In the genomic region with DNA sequence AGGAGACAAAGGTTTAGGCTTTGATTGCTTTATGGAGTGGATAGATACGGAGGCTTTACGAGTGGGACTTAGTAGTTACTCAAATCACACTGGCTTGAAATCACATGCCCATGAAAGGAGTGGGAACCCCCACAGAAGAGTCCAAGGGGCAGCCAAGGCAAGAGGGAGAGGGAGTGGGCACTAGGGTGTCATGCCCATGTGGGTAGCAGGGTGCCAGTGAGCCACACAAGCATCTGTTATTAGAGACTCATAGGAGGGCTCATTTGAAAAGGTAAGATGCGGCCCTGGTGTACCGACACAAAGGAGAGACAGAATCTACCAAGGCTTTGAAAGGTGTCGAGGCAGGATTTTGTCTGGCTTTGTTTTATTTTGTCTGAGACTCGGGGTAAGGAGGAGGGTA, we compare ENCODE assay signal across 8 mouse cellular contexts.
DNase-seq lines count a peak whose midpoint lies in the region; ATAC-seq and TF ChIP-seq lines count a peak whose summit lies in the region.
"Had no signal": no experiment of that assay in that cellular context is flagged by ENCODE, and none has a peak within 500 bp of the region (broad histone marks: within the 10 kb centered on the region; RNA-seq: fewer than 3 reads in every experiment).

No protein-coding gene starts in this region.

- ATAC-seq in liver, postnatal 0 days, result no peak
- ATAC-seq in liver, embryonic 12.5 days, result no peak
- no peak for ATAC-seq in forebrain, embryonic 15.5 days (replicated peaks)
- ATAC-seq in intestine, embryonic 15.5 days, result peak; percentile 6; the same call in 1 of the 2 replicates
- ATAC-seq in neural tube, embryonic 15.5 days (ENCODE audit: low FRiP score), result no peak

- H3K4me2 ChIP-seq in liver, postnatal 0 days (ENCODE audit: low read depth, low read length), result no peak overlapping the region
- H3K4me2 ChIP-seq in liver, embryonic 12.5 days, result no peak overlapping the region
- peak overlapping the region; percentile 74 for H3K4me2 ChIP-seq in forebrain, embryonic 15.5 days (replicated peaks)
- H3K4me2 ChIP-seq in intestine, embryonic 15.5 days (replicated peaks), result peak overlapping the region; percentile 52
- peak overlapping the region; percentile 69 for H3K4me2 ChIP-seq in neural tube, embryonic 15.5 days

- no peak overlapping the region for H3K4me3 ChIP-seq in liver, postnatal 0 days (ENCODE audit: low read depth, low read length)
- no peak overlapping the region for H3K4me3 ChIP-seq in liver, embryonic 12.5 days
- peak overlapping the region; percentile 12 for H3K4me3 ChIP-seq in forebrain, embryonic 15.5 days
- H3K4me3 ChIP-seq in intestine, embryonic 15.5 days (replicated peaks), result peak overlapping the region; percentile 19
- H3K4me3 ChIP-seq in neural tube, embryonic 15.5 days (replicated peaks), result peak overlapping the region; percentile 8; the same call in 1 of the 2 replicates

- H3K4me1 ChIP-seq in liver, postnatal 0 days (ENCODE audit: insufficient read depth), result peaks cover 33% of the 10 kb centered on the region
- H3K4me1 ChIP-seq in liver, embryonic 12.5 days, result peaks cover 17% of the 10 kb centered on the region
- peaks cover 60% of the 10 kb centered on the region for H3K4me1 ChIP-seq in forebrain, embryonic 15.5 days
- peaks cover 22% of the 10 kb centered on the region for H3K4me1 ChIP-seq in intestine, embryonic 15.5 days (replicated peaks)
- peaks cover 64% of the 10 kb centered on the region for H3K4me1 ChIP-seq in neural tube, embryonic 15.5 days

- no peak for TF ChIP-seq CTCF in liver, postnatal 0 days (IDR thresholded peaks at IDR 0.05; ENCODE audit: low read depth)

- H3K36me3 ChIP-seq in liver, postnatal 0 days (replicated peaks; ENCODE audit: insufficient read depth, low read length), result no peaks in the 10 kb centered on the region; the same call in 1 of the 2 replicates
- no peaks in the 10 kb centered on the region for H3K36me3 ChIP-seq in liver, embryonic 12.5 days
- no peaks in the 10 kb centered on the region for H3K36me3 ChIP-seq in forebrain, embryonic 15.5 days
- no peaks in the 10 kb centered on the region for H3K36me3 ChIP-seq in intestine, embryonic 15.5 days
- H3K36me3 ChIP-seq in neural tube, embryonic 15.5 days, result no peaks in the 10 kb centered on the region

- H3K27me3 ChIP-seq in liver, postnatal 0 days (ENCODE audit: insufficient read depth, low read length), result no peaks in the 10 kb centered on the region
- peaks cover 27% of the 10 kb centered on the region for H3K27me3 ChIP-seq in liver, embryonic 12.5 days (replicated peaks)
- no peaks in the 10 kb centered on the region for H3K27me3 ChIP-seq in forebrain, embryonic 15.5 days
- H3K27me3 ChIP-seq in intestine, embryonic 15.5 days (replicated peaks), result no peaks in the 10 kb centered on the region
- no peaks in the 10 kb centered on the region for H3K27me3 ChIP-seq in neural tube, embryonic 15.5 days (replicated peaks)

- DNase-seq in liver, postnatal 0 days, result no peak
- DNase-seq in thymus, postnatal 10 days (ENCODE audit: low spot score in 2 of 2), result no peak
- DNase-seq in gastrocnemius, adult 8-10 months (ENCODE audit: low spot score in 2 of 2), result no peak
- DNase-seq: embryo, embryonic 11 days had no signal

- WGBS in liver, postnatal 0 days (ENCODE audit: insufficient replicate concordance), result 67% methylated on average over 6 of the region's 6 CpGs
- 66% methylated on average over 6 of the region's 6 CpGs for WGBS in liver, embryonic 12.5 days (ENCODE audit: insufficient replicate concordance)
- WGBS in forebrain, embryonic 15.5 days, result 8% methylated on average over 6 of the region's 6 CpGs
- WGBS in intestine, embryonic 15.5 days, result 54% methylated on average over 6 of the region's 6 CpGs
- 18% methylated on average over 6 of the region's 6 CpGs for WGBS in neural tube, embryonic 15.5 days

- no peak overlapping the region for H3K27ac ChIP-seq in liver, postnatal 0 days (ENCODE audit: low read depth)
- H3K27ac ChIP-seq in liver, embryonic 12.5 days, result no peak overlapping the region
- peak overlapping the region; percentile 67 for H3K27ac ChIP-seq in forebrain, embryonic 15.5 days (replicated peaks)
- H3K27ac ChIP-seq in intestine, embryonic 15.5 days, result peak overlapping the region; percentile 74
- H3K27ac ChIP-seq in neural tube, embryonic 15.5 days (replicated peaks), result no peak overlapping the region

- no peaks in the 10 kb centered on the region for H3K9me3 ChIP-seq in liver, postnatal 0 days (ENCODE audit: low read length)
- no peaks in the 10 kb centered on the region for H3K9me3 ChIP-seq in liver, embryonic 12.5 days (replicated peaks)
- no peaks in the 10 kb centered on the region for H3K9me3 ChIP-seq in forebrain, embryonic 15.5 days
- no peaks in the 10 kb centered on the region for H3K9me3 ChIP-seq in intestine, embryonic 15.5 days
- H3K9me3 ChIP-seq in neural tube, embryonic 15.5 days (replicated peaks), result no peaks in the 10 kb centered on the region

- H3K9ac ChIP-seq in liver, postnatal 0 days (replicated peaks), result 0 out of 2 replicates have a peak overlapping the region, but pooled peaks have one; percentile 17
- H3K9ac ChIP-seq in liver, embryonic 12.5 days, result no peak overlapping the region
- 0 out of 2 replicates have a peak overlapping the region, but pooled peaks have one; percentile 3 for H3K9ac ChIP-seq in forebrain, embryonic 15.5 days (replicated peaks)
- H3K9ac ChIP-seq in intestine, embryonic 15.5 days, result no peak overlapping the region
- no peak overlapping the region for H3K9ac ChIP-seq in neural tube, embryonic 15.5 days (replicated peaks)

- TF ChIP-seq EP300 in liver, postnatal 0 days (IDR thresholded peaks at IDR 0.05; ENCODE audit: low read depth), result no peak

Comparison
In these comparisons a context has a peak if more than half of its experiments do, and no peak if none do; other contexts are left out.
1. H3K9ac ChIP-seq: peak in liver, postnatal 0 days (single experiment) and forebrain, embryonic 15.5 days (single experiment); none in liver, embryonic 12.5 days (single experiment), intestine, embryonic 15.5 days (single experiment) and neural tube, embryonic 15.5 days (single experiment).
2. H3K27ac ChIP-seq: peak in forebrain, embryonic 15.5 days (single experiment) and intestine, embryonic 15.5 days (single experiment); none in liver, postnatal 0 days (single experiment), liver, embryonic 12.5 days (single experiment) and neural tube, embryonic 15.5 days (single experiment).
3. H3K4me2 ChIP-seq: peak in forebrain, embryonic 15.5 days (single experiment), intestine, embryonic 15.5 days (single experiment) and neural tube, embryonic 15.5 days (single experiment); none in liver, postnatal 0 days (single experiment) and liver, embryonic 12.5 days (single experiment).
4. H3K4me3 ChIP-seq: peak in forebrain, embryonic 15.5 days (single experiment), intestine, embryonic 15.5 days (single experiment) and neural tube, embryonic 15.5 days (single experiment); none in liver, postnatal 0 days (single experiment) and liver, embryonic 12.5 days (single experiment).